Mouse (Mus musculus): ENCODE data around the gene Sesn2. TPM values are rescaled to one million over a fixed set of nuclear protein-coding genes. Genes with fewer than 3 reads are reported as not detected.
A peak's percentile ranks its signal among the peaks of the same experiment; 100 is the strongest.

Sesn2 gene
- polyA plus RNA-seq, 1 experiment: 19.4 TPM

DNA sequence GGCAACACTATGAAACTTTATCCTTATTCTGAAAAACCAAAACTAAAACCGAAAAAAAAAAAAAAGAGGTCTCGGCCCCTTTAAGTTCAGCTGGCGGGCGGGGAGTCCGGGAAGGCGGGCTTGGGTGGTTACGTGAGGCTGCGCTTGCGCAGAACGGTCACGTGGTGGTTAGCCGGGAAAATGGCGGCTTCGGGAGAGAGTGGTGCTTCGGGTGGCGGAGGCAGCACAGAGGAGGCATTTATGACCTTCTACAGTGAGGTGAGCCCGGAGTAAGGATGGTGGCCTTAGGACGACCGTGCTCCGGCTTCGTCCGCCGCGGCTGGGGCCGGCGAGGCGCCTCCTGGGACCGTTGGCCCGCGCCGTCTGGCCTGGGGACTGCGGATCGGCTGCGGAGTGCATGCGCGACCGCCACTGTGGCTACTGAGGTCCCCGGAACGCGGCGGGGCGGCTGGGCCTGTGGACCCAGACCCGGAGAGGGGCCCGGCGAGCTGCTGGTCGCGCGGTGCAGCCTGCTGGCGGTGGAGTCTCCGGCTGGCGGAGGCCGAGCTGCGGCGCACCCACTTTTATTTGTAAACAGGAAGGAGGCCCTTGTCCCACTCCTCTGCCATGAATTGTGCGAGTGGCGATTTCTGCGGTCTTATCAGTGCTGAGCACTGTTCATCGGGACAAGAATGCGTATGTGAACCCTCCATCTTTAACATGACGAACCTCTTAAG lies 25.3 kb upstream of the Sesn2 start, which contains the start of gene Dnajc8:
TSS of gene Dnajc8 (plus strand) at position 145 of the 716 bp plus-strand sequence.
- peaks cover 8% of the 10 kb centered on the region for H3K4me1 ChIP-seq (ENCODE audit: control insufficient read depth, insufficient read depth, low read length)
- H3K36me3 ChIP-seq (ENCODE audit: control insufficient read depth, insufficient read depth, low read length): 0 out of 2 replicates have a peak, but pooled peaks cover 1% of the 10 kb centered on the region

DNA sequence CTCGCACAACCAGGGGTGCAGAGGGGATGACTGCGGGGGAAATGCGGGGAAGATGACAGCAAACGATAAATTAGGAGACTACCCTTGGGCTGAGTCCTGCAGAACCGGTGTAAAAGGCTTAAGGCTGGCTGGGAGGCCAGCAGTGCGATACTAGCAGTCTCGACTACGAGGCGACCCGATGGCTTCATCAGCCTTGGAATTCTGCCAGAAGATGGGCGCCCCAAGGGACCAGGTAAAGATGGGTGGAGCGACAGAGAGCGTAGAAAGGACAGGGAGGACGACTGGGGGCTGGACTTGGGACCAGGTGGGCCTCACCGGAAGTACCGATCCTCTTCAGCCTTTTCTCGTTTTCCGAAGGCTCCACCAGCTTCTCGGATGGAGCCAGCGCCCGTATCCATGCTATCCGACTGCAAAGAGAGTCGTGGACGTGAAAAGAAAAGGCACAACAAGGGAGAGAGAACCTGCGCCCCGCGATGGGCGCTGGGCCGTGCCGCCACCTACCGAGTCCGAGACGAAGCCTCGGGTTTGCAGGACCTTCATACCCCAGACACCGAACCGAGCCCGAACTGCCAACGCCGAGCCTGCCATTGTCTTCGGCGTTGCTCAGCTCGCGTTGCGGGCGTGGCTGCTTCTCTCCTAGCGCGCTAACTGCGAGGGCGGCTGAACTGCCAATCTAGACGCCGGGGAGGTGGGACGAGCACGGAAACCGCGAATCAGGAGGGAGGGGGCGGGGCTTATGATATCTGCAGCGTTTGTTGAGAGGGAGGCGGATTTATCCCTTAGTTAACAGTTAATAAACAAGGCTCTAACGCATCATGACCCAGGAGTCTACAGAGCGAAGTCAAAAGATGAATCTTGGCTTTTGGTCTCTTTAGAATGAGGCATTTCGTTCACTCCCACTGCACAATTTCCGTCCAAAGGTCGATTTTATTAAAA lies 22.9 kb upstream of the Sesn2 start, which contains the start of gene Atpif1:
TSS of gene Atpif1 (minus strand) at position 679 of the 936 bp plus-strand sequence.
- Histone ChIP-seq H3K4me1 (ENCODE audit: control insufficient read depth, insufficient read depth, low read length) (peaks cover 8% of the 10 kb centered on the region), H3K36me3 (ENCODE audit: control insufficient read depth, insufficient read depth, low read length) (peaks cover 1% of the 10 kb centered on the region; the same call in 1 of the 2 replicates), H3K4me3 (ENCODE audit: control insufficient read depth, low read depth, low read length) (peak within 1 kb of the TSS; percentile 91), H3K27me3 (ENCODE audit: control insufficient read depth, insufficient read depth, low read length) (no peaks in the 10 kb centered on the region), H3K27ac (ENCODE audit: control insufficient read depth, insufficient read depth, low read depth, low read length) (peak within 1 kb of the TSS; percentile 96)
- TF ChIP-seq POLR2A (IDR thresholded peaks at IDR 0.05; ENCODE audit: control insufficient read depth, low read depth, low read length) (peak; percentile 94), CTCF (IDR thresholded peaks at IDR 0.05; ENCODE audit: control insufficient read depth, insufficient read depth, insufficient replicate concordance, low read depth, low read length) (no peak)

More for the DNA sequence above, 25.3 kb upstream of the Sesn2 start, which contains the start of gene Dnajc8:
- Histone ChIP-seq H3K4me3 (ENCODE audit: control insufficient read depth, low read depth, low read length) (peak within 1 kb of the TSS; percentile 91), H3K27ac (ENCODE audit: control insufficient read depth, insufficient read depth, low read depth, low read length) (peak within 1 kb of the TSS; percentile 95), H3K27me3 (ENCODE audit: control insufficient read depth, insufficient read depth, low read length) (no peaks in the 10 kb centered on the region)
- TF ChIP-seq POLR2A (IDR thresholded peaks at IDR 0.05; ENCODE audit: control insufficient read depth, low read depth, low read length) (peak; percentile 90), CTCF (IDR thresholded peaks at IDR 0.05; ENCODE audit: control insufficient read depth, insufficient read depth, insufficient replicate concordance, low read depth, low read length) (no peak)

DNA sequence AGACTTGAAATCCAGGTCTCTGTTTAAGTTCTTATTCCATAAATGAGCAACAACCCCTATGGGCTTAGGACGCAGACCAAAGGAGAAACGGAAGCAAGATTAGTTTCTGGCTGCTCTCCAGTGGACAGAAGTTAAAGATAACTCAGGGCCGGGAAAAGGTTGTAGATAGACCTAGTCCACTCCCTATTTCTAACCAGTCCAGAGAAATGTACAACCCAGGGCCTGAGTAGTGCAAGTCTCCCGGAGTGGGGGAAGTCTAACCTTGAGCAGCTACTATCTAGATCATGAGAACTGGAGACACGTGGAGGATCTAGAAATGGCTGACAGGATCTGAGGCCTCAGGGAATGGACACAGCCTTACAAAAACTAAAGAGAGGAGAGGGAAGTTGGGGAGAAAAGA lies 22.2 kb upstream of the Sesn2 start:
- Histone ChIP-seq H3K4me1 (ENCODE audit: control insufficient read depth, insufficient read depth, low read length) (peaks cover 8% of the 10 kb centered on the region), H3K4me3 (ENCODE audit: control insufficient read depth, low read depth, low read length) (peak overlapping the region; percentile 91), H3K36me3 (ENCODE audit: control insufficient read depth, insufficient read depth, low read length) (no peaks in the 10 kb centered on the region; the same call in 1 of the 2 replicates), H3K27ac (ENCODE audit: control insufficient read depth, insufficient read depth, low read depth, low read length) (peak overlapping the region; percentile 92), H3K27me3 (ENCODE audit: control insufficient read depth, insufficient read depth, low read length) (no peaks in the 10 kb centered on the region)
- no peak for TF ChIP-seq POLR2A (IDR thresholded peaks at IDR 0.05; ENCODE audit: control insufficient read depth, low read depth, low read length)
- no peak for TF ChIP-seq CTCF (IDR thresholded peaks at IDR 0.05; ENCODE audit: control insufficient read depth, insufficient read depth, insufficient replicate concordance, low read depth, low read length)

DNA sequence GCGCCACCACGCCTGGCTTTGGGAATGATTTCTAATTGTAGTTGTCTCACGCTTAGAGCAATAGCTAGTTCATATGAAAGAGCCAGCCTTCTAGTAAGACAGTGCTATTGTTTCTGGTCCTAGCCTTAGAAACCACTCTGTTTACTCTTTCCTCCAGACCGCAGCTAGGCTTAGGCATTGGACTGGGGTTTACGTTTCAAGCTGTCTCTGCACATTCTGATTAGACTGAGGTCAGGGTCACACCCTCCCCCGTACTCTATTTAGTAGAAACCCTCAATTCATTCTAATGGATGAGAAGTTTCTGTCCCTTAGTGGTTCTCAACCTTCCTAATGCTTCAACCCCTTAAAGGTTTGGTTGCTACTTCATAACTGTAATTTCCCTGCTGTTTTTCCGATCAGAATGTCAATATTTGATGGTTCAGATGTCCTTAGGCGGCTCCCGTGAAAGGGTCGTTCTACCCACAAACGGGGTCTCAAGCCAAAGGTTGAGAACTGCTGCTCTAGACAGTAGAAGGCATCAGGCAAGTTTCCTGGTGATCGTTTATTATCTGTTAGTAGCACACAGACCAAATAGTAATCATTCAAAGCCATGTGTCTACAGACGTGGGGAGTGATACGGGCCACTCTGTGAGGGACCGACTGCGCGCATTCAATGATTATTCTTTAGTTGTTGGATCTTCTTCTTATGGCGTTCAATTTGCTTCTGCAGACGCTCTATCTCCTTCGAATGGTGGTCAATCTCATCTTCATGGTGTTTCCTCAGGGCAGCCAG lies 19.9 kb upstream of the Sesn2 start:
- H3K36me3 ChIP-seq (ENCODE audit: control insufficient read depth, insufficient read depth, low read length): no peaks in the 10 kb centered on the region; the same call in 1 of the 2 replicates
- TF ChIP-seq POLR2A (IDR thresholded peaks at IDR 0.05; ENCODE audit: control insufficient read depth, low read depth, low read length): no peak
- H3K4me3 ChIP-seq (ENCODE audit: control insufficient read depth, low read depth, low read length): no peak overlapping the region
- H3K27ac ChIP-seq (ENCODE audit: control insufficient read depth, insufficient read depth, low read depth, low read length): no peak overlapping the region
- no peaks in the 10 kb centered on the region for H3K27me3 ChIP-seq (ENCODE audit: control insufficient read depth, insufficient read depth, low read length)
- peaks cover 5% of the 10 kb centered on the region for H3K4me1 ChIP-seq (ENCODE audit: control insufficient read depth, insufficient read depth, low read length)

DNA sequence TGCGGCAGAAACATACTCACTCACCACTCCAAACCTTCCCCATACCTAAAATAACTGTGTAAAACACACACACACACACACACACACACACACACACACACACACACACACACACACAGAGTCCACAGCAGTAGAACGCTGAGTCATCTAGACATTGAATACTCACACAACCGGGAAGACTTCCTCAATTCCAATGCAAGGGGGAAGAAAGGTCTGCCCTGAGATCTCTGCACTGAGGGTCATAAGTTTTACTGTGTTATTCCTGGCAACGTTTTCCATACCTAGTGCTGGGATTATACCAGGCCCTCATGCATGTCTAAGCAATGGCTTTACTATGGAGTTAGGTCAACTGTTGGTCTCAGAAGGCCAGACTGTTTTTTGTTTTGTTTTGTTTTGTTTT lies 19.0 kb upstream of the Sesn2 start:
- no peaks in the 10 kb centered on the region; the same call in 1 of the 2 replicates for H3K36me3 ChIP-seq (ENCODE audit: control insufficient read depth, insufficient read depth, low read length)
- no peak overlapping the region for H3K4me3 ChIP-seq (ENCODE audit: control insufficient read depth, low read depth, low read length)
- peaks cover 7% of the 10 kb centered on the region for H3K4me1 ChIP-seq (ENCODE audit: control insufficient read depth, insufficient read depth, low read length)
- TF ChIP-seq CTCF (IDR thresholded peaks at IDR 0.05; ENCODE audit: control insufficient read depth, insufficient read depth, insufficient replicate concordance, low read depth, low read length) (no peak), POLR2A (IDR thresholded peaks at IDR 0.05; ENCODE audit: control insufficient read depth, low read depth, low read length) (no peak)
- H3K27ac ChIP-seq (ENCODE audit: control insufficient read depth, insufficient read depth, low read depth, low read length): no peak overlapping the region
- H3K27me3 ChIP-seq (ENCODE audit: control insufficient read depth, insufficient read depth, low read length): no peaks in the 10 kb centered on the region

DNA sequence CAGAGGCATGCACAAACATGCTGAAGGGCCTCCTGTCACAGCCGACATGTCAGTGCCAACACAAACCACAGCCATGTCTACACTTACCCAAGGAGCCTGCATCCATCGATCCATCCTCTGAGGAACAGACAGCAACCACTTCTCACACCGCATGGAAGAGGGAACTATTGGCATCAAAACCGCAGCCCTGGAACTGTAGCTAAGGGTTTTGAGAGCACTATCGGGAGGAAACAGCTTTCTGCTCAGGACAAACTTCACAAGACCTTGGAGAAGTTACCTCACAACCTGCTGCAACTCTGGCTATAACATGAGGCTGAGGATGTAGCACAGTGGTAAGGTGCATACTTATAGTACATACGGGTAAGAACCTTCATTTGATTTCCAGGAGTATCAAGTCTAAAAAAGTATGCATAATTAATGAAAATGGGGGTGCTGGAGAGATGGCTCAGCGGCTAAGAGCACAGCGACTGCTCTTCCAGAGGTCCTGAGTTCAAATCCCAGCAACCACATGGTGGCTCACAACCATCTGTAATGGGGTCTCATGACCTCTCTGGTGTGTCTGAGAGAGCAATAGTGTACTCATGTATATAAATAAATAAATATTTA lies 17.7 kb upstream of the Sesn2 start:
- no peak for TF ChIP-seq POLR2A (IDR thresholded peaks at IDR 0.05; ENCODE audit: control insufficient read depth, low read depth, low read length)
- TF ChIP-seq CTCF (IDR thresholded peaks at IDR 0.05; ENCODE audit: control insufficient read depth, insufficient read depth, insufficient replicate concordance, low read depth, low read length): no peak
- Histone ChIP-seq H3K4me1 (ENCODE audit: control insufficient read depth, insufficient read depth, low read length) (peaks cover 10% of the 10 kb centered on the region), H3K36me3 (ENCODE audit: control insufficient read depth, insufficient read depth, low read length) (no peaks in the 10 kb centered on the region; the same call in 1 of the 2 replicates), H3K27me3 (ENCODE audit: control insufficient read depth, insufficient read depth, low read length) (no peaks in the 10 kb centered on the region), H3K27ac (ENCODE audit: control insufficient read depth, insufficient read depth, low read depth, low read length) (no peak overlapping the region), H3K4me3 (ENCODE audit: control insufficient read depth, low read depth, low read length) (no peak overlapping the region)

Data from testis, adult 2 months (tissue).